Mouse (Mus musculus): Measurements from ENCODE around the gene Hoxd4.
A peak's percentile ranks its signal among the peaks of the same experiment; 100 is the strongest.

Hoxd4 gene

DNA sequence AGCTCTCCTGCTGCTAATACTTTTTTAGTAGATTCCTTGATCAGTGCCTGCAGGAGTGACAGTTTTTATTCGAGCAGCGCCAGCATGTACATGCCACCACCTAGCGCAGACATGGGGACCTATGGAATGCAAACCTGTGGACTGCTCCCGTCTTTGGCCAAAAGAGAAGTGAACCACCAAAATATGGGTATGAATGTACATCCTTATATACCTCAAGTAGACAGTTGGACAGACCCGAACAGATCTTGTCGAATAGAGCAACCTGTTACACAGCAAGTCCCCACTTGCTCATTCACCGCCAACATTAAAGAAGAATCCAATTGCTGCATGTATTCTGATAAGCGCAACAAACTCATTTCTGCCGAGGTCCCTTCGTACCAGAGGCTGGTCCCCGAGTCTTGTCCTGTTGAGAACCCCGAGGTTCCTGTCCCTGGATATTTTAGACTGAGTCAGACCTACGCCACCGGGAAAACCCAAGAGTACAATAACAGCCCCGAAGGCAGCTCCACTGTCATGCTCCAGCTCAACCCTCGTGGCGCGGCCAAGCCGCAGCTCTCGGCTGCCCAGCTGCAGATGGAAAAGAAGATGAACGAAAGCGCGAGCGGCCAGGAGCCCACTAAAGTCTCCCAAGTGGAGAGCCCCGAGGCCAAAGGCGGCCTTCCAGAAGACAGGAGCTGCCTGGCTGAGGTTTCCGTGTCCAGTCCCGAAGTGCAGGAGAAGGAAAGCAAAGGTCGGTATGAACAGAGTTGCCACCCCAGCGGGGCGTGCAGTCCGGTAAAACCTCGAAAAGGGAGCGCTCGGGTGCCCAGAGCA is 19.5 kb upstream of the Hoxd4 start:
- no peak for DNase-seq (ENCODE audit: low spot score in 2 of 2)

- DNase-seq (ENCODE audit: low spot score in 2 of 2): no peak
Observed at GRCm38 (mm10) chr2:74692808-74693431, 18.8 kb upstream of the Hoxd4 start.

- DNase-seq (ENCODE audit: low spot score in 2 of 2): no peak
Observed at GRCm38 (mm10) chr2:74693432-74693827, 18.3 kb upstream of the Hoxd4 start.

DNA sequence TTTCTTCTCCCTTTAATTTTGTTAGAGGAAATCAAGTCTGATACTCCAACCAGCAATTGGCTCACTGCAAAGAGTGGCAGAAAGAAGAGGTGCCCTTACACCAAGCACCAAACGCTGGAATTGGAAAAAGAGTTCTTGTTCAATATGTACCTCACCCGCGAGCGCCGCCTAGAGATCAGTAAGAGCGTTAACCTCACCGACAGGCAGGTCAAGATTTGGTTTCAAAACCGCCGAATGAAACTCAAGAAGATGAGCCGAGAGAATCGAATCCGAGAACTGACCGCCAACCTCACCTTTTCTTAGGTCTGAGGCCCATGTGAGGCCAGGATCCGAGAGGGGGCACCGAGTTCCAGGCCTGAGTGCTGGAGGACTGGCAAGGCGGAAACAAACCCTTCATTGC is 17.7 kb upstream of the Hoxd4 start:
- DNase-seq (ENCODE audit: low spot score in 2 of 2): no peak

GRCm38 (mm10) chr2:74695383-74695782 is 16.3 kb upstream of the Hoxd4 start:
- DNase-seq (ENCODE audit: low spot score in 2 of 2): no peak

- DNase-seq (ENCODE audit: low spot score in 2 of 2): no peak
Observed at GRCm38 (mm10) chr2:74695813-74696430, 15.8 kb upstream of the Hoxd4 start.

GRCm38 (mm10) chr2:74696442-74697335 is 15.0 kb upstream of the Hoxd4 start:
- peak in 1 of 2 experiments; percentile 18 for DNase-seq (ENCODE audit: low spot score in 2 of 2)

- DNase-seq (ENCODE audit: low spot score in 2 of 2): peak in 1 of 2 experiments; percentile 74
Observed at GRCm38 (mm10) chr2:74697567-74698121, 14.1 kb upstream of the Hoxd4 start, which contains the start of gene Hoxd9. Hoxd9 (plus strand) TSS chr2:74697727.

DNA sequence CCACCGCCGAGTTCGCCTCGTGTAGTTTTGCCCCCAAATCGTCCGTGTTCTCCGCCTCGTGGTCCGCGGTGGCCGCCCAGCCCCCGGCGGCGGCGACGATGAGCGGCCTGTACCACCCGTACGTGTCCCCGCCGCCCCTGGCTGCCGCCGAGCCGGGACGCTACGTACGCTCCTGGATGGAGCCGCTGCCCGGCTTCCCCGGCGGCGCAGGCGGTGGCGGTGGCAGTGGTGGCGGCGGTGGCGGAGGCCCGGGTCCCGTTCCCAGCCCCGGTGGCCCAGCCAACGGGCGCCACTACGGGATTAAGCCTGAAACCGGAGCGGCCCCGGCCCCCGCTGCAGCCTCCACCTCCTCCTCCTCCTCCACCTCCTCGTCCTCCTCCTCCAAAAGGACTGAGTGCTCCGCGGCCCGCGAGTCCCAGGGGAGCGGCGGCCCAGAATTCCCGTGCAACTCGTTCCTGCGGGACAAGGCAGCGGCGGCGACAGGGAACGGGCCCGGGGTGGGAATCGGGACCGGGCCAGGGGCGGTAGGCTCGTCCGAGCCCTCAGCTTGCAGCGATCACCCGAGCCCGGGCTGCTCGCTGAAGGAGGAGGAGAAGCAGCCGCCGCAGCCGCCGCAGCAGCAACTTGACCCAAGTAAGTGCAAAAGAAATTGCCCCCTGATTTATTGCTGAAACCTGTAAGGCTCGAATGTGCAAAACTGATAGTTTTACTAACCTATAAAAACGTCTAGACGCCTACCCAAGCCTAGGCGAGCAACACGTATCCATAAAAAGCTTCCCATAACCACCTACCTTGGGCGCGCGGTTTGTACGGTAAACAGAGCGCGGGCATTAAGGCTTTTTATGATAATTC is 13.3 kb upstream of the Hoxd4 start:
- peak in 1 of 2 experiments; percentile 42 for DNase-seq (ENCODE audit: low spot score in 2 of 2)

DNA sequence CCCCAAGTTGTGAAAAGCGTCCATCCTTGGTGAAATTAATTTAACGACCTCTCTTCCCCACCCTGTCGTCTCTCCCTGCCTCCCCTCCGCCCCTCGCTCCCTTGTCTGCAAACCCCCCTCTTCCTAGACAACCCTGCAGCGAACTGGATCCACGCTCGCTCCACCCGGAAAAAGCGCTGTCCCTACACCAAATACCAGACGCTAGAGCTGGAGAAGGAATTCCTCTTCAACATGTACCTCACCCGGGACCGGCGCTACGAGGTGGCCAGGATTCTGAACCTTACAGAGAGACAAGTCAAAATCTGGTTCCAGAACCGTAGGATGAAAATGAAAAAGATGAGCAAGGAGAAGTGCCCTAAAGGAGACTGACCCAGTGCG is 12.7 kb upstream of the Hoxd4 start:
- DNase-seq (ENCODE audit: low spot score in 2 of 2): no peak

DNA sequence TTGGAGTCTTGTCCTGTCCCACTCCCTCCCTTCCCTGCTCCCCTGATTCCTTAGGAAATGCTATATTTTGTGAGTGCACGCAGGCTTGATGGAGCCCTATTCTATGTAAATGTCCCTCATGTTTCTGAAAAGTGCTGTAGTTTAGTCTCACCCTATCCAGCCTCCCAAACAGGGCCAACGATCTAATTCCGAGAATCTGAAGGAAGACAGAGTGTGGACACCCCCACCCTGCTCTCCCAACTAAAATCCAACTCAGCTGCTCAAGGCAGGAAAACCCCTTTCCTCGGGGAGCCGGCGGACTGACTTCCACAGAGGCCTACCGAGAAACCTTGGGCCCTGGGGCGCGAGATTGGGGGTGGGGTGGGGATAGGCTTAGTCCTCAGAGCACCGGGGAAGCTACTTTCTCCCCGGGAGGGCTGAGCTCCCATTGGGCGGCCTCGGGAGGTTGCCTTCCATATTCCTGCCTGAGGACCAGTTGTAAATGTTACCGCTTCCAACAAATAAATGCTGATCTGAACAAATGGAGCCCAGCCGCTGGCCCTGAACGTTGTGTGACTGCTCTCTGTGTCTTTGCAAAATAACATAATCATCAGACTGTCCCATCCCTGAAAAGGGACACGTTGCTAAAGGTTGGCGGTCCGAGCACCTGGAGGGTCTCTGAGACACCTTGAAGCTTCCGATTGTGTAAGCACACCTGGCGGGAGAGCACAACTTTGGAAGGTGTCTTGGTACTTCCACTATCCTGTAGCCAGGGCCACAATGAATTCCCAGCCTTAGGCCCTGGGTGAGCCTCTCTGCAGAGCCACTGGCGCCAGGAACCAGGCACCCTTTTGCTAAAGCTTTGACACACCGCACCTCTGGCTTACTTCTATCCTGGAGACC is 11.8 kb upstream of the Hoxd4 start:
- DNase-seq (ENCODE audit: low spot score in 2 of 2): peak in 1 of 2 experiments; percentile 27

GRCm38 (mm10) chr2:74700546-74701112 is 11.1 kb upstream of the Hoxd4 start:
- DNase-seq (ENCODE audit: low spot score in 2 of 2): peak in 1 of 2 experiments; percentile 27

- peak in 1 of 2 experiments; percentile 85 for DNase-seq (ENCODE audit: low spot score in 2 of 2)
Observed at GRCm38 (mm10) chr2:74701949-74702819, 9.5 kb upstream of the Hoxd4 start.

DNA sequence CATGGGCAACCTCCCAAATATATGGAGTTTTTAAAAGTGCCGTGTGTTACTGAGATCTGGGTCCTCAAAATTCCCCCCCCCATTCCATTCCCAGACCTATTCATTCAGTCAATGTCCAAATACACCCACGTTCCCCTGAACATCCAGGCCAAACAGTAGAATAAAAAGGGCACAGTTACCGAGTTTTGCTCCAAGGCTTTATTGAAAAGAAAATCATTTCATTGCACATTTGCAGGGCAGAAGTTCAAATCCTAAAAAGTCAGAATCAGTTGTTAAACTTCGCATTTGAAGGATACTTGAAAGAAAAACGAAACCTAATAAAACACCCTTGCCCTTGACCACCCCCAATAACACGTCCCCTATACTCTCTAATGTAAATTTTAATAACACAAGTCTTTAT is 8.9 kb upstream of the Hoxd4 start:
- no peak for DNase-seq (ENCODE audit: low spot score in 2 of 2)

DNA sequence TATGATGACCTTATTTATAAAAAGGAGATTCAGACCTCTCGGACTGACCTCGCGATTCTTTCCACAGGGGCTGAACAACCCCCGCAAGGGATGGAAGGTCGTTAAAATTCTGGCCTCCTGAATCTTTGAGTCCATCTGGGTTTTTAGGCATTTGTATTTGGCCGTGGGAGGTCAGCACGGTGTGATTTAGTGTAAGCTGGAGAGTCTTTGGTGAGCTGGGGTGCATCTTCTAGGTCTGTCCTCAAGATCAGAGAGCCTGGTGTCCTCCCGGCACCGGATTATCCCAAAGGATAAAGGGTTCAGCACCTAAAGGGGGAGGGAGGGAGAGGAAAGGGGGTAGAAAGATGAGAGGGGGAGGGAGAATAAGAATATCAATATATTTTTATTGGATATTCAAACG is 8.4 kb upstream of the Hoxd4 start:
- no peak for DNase-seq (ENCODE audit: low spot score in 2 of 2)

DNA sequence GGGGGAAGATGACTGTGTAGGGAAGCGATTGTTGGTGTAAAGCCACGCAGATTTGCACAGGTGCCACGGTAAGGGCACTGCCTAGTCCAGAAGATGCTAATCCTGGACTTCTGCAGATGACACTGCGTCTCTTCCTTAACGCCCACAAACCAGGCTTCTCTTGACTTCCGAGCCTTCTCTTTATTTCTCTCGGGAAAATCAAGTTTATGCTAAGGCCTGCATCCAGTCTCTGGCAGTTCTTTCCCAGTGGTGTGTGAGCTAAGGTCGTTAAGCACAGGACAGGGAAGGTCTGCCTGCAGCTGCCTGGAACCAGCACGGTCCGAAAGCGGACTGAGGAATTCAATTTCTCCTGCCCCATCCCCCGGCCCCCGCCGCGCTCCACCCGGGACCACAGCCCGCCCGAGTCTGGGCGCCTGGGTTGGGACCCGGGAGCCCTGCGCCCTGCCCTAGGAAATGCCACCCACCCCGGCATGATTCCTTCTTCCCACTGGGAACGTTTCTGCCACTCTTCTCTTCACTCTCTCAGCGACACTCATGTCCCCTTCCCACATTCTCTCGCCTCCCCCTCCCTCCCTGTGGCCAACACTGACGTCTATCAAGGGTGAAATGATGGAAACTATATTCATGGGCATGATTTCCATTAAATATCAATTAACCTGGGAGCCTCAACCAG is 7.9 kb upstream of the Hoxd4 start:
- DNase-seq (ENCODE audit: low spot score in 2 of 2): no peak

DNA sequence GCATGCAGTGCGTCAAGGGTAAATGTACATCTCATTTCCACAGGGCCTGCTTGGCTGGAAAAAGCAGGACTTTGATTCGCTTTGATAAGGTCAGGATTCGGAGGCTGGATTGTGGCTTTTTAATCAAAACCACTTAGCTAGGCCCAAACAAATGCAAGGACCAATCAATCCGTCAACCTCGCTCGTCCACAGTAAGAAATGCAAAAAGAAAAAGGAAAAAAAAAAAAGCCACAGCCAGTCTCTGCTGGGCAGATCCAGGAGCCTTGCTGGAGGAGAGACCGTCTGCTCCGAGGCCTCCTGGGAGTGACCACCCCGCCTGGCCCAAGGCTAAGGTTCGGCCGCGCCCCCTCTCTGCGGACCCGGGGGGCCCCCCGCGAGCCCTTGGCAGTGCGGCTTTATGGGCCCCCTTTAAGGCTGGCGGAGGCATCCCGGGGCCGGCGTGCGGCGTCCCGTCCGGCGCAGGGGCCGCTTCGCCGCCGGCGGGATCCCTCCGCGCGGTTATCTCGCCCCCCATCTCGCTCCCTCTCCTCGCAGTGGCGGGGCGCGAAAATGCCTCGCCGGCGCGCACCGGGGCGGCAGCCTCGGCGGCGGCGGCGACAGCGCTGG is 7.2 kb upstream of the Hoxd4 start, which contains the start of gene Hoxd8:
Hoxd8 (plus strand) TSS at position 223 of the 606 bp plus-strand sequence.
- peak; percentile 86 to 87 for DNase-seq (ENCODE audit: low spot score in 2 of 2)
